Mouse (Mus musculus) liver, embryonic 16.5 days (tissue): Measurements from ENCODE around the gene Efcab12. TPM values are rescaled to one million over a fixed set of nuclear protein-coding genes. Genes with fewer than 3 reads are reported as not detected.

Experiments
- ATAC-seq: fragments of 200-750 bp; cut with Nextera tagmentation; 2 replicates; pipeline ENCODE4 v1.8.0; 2017; ENCODE audit warnings: low read depth, mild to moderate bottlenecking, moderate number of reproducible peaks, moderate library complexity
- H3K27ac ChIP-seq: fragments of 300-500 bp; sonication (generic); 2 replicates; pipeline ENCODE4 v1.5.1; 2014; ENCODE audit warnings: mild to moderate bottlenecking, low read length
- H3K27me3 ChIP-seq: fragments of 300-500 bp; sonication (generic); 2 replicates; pipeline ENCODE4 v1.6.1; 2014; ENCODE audit warnings: low read depth, low read length, mixed read lengths; ENCODE audit not compliant: control insufficient read depth, insufficient read depth
- H3K36me3 ChIP-seq: fragments of 300-500 bp; sonication (generic); 2 replicates; pipeline ENCODE4 v1.6.1; 2014; ENCODE audit warnings: mild to moderate bottlenecking; ENCODE audit not compliant: control insufficient read depth, insufficient read depth
- H3K4me1 ChIP-seq: fragments of 300-500 bp; sonication (generic); 2 replicates; pipeline ENCODE4 v1.6.1; 2014; ENCODE audit warnings: low read depth, low read length, mixed read lengths; ENCODE audit not compliant: control insufficient read depth
- H3K4me2 ChIP-seq: fragments of 300-500 bp; sonication (generic); 2 replicates; pipeline ENCODE4 v1.6.1; 2014; ENCODE audit warnings: low read depth, low read length, mixed read lengths
- H3K4me3 ChIP-seq: fragments of 300-500 bp; sonication (generic); 2 replicates; pipeline ENCODE4 v1.5.1; 2014; ENCODE audit warnings: low read depth, mild to moderate bottlenecking, low read length
- H3K9ac ChIP-seq: fragments of 300-500 bp; sonication (generic); 2 replicates; pipeline ENCODE4 v1.6.1; 2014; ENCODE audit warnings: low read depth, low read length
- H3K9me3 ChIP-seq: fragments of 300-500 bp; sonication (generic); replicated peaks from 2 replicates; pipeline ENCODE4 v1.6.1; 2016; ENCODE audit warnings: low read length; ENCODE audit not compliant: control insufficient read depth
- WGBS: fragments of 180-500 bp; shearing (Covaris S2); extraction: QIAGEN DNeasy Blood & Tissue Kit; methylation state at CpG from one replicate; pipeline ENCODE4 v1.1.7; 2014; ENCODE audit not compliant: insufficient replicate concordance; 5-methylcytosine and 5-hydroxymethylcytosine counted together
- polyA plus RNA-seq: library from polyadenylated mRNA; unstranded; fragments of >200 nt; fragmentation: Nextera tagmentation; extraction: Ambion mirVana; gene quantifications from 2 replicates; pipeline ENCODE4 v1.2.1, GENCODE M21; 2015

Gene Efcab12
- polyA plus RNA-seq, 1 experiment from 2014 or later = 0.08 TPM

- peak overlapping the region; percentile 73 for H3K4me2 ChIP-seq
- 2% methylated on average over 20 of the region's 20 CpGs for WGBS
- no peak; the same call in 1 of the 2 replicates for ATAC-seq
Observed at GRCm38 (mm10) chr6:115852446-115853090, 14.4 kb upstream of the Efcab12 start.

DNA sequence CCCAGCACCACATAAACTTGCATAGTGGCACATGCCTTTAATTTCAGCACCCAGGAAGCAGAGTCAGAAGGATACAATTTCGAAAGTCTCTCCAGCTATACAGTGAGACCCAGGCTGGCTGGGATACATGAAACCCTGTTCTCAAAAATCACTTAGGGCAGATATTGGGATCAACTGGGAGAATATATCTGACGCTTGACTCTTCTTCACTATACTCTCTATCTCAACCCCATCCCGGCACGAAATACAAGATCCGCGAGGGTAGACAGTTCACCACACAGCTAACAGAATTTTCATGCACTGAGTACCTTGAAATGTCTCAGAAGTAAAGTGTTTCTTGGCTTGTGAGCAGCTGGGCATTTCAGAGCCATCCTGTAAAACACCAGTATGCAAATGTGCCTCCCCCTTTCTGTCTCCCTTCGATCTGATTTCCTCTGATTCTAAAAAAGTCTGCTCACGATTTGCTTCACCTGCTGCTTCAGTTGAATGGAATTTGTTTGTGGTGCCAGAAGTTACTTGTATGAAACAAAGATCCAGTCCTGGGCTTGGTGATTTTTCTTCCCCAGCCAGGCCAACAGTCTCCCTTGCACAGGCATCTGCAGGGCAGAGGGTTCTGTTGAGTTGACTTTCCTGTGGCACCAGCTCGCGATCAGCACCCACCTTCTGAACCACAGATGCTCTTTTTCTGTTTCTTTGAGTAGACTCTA lies 10.5 kb upstream of the Efcab12 start:
- Histone ChIP-seq H3K27ac (no peak overlapping the region), H3K36me3 (peaks cover 15% of the 10 kb centered on the region)
- 89% methylated on average over 10 of the region's 10 CpGs for WGBS

More at GRCm38 (mm10) chr6:115852446-115853090, 14.4 kb upstream of the Efcab12 start:
- Histone ChIP-seq H3K4me3 (peak overlapping the region; percentile 80), H3K27ac (peak overlapping the region; percentile 95), H3K9me3 (no peaks in the 10 kb centered on the region), H3K27me3 (no peaks in the 10 kb centered on the region), H3K9ac (peak overlapping the region; percentile 79), H3K4me1 (peaks cover 22% of the 10 kb centered on the region), H3K36me3 (peaks cover 9% of the 10 kb centered on the region)

DNA sequence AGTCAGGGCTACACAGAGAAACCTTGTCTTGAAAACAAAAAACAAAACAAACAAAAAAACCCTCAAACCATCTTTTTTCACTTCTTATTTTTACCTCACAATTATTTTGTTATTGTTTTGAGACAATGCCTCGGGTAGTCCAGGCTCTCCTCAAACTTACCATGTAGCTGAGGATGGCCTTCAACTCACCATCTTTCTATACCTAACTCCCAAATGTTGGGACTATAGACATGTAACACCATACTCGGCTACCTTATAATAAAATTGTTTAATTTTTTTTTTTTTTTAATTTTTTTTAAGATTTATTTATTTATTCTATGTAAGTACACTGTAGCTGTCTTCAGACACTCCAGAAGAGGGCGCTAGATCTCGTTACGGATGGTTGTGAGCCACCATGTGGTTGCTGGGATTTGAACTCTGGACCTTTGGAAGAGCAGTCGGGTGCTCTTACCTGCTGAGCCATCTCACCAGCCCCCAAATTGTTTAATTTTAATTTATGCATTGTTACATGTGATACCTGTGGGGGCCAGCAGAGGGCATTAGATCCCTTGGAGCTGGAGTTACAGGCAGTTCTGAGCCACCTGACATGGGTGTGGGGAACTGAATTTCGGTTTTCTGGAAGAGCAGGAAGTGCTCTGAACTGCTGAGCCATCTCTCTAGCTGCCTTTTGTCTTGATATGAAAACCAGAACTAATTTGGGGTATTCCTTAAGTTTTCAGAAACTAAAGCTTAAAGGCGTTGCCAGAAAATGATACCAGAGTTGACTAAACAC lies 8.6 kb upstream of the Efcab12 start:
- Histone ChIP-seq H3K4me1 (peaks cover 9% of the 10 kb centered on the region), H3K9me3 (no peaks in the 10 kb centered on the region), H3K9ac (no peak overlapping the region), H3K27me3 (no peaks in the 10 kb centered on the region), H3K4me2 (no peak overlapping the region), H3K36me3 (peaks cover 18% of the 10 kb centered on the region), H3K4me3 (no peak overlapping the region), H3K27ac (no peak overlapping the region)
- peak; percentile 46 for ATAC-seq
- 26% methylated on average over 7 of the region's 8 CpGs for WGBS

More for the DNA sequence above, 10.5 kb upstream of the Efcab12 start:
- no peak for ATAC-seq
- H3K4me3 ChIP-seq = no peak overlapping the region
- H3K27me3 ChIP-seq = no peaks in the 10 kb centered on the region
- H3K9me3 ChIP-seq = no peaks in the 10 kb centered on the region
- peaks cover 19% of the 10 kb centered on the region for H3K4me1 ChIP-seq
- H3K4me2 ChIP-seq = no peak overlapping the region
- no peak overlapping the region for H3K9ac ChIP-seq

- H3K4me3 ChIP-seq = no peak overlapping the region
Observed at GRCm38 (mm10) chr6:115845006-115845405, 6.8 kb upstream of the Efcab12 start.

GRCm38 (mm10) chr6:115838745-115839144 lies 533 bp upstream of the Efcab12 start:
- no peak overlapping the region for H3K27ac ChIP-seq

More at GRCm38 (mm10) chr6:115845006-115845405, 6.8 kb upstream of the Efcab12 start:
- no peak for ATAC-seq
- peaks cover 3% of the 10 kb centered on the region for H3K4me1 ChIP-seq
- H3K36me3 ChIP-seq = peaks cover 18% of the 10 kb centered on the region
- no peak overlapping the region for H3K9ac ChIP-seq
- H3K9me3 ChIP-seq = no peaks in the 10 kb centered on the region
- H3K27me3 ChIP-seq = no peaks in the 10 kb centered on the region
- 80% methylated on average over 4 of the region's 4 CpGs for WGBS
- H3K27ac ChIP-seq = no peak overlapping the region
- no peak overlapping the region for H3K4me2 ChIP-seq

GRCm38 (mm10) chr6:115833861-115834260 lies 4.4 kb downstream of the Efcab12 start:
- Histone ChIP-seq H3K27me3 (no peaks in the 10 kb centered on the region), H3K27ac (no peak overlapping the region), H3K4me3 (no peak overlapping the region), H3K36me3 (no peaks in the 10 kb centered on the region; the same call in 1 of the 2 replicates), H3K4me1 (peaks cover 20% of the 10 kb centered on the region), H3K9ac (no peak overlapping the region), H3K4me2 (no peak overlapping the region), H3K9me3 (no peaks in the 10 kb centered on the region)
- no peak for ATAC-seq

More at GRCm38 (mm10) chr6:115838745-115839144, 533 bp upstream of the Efcab12 start:
- H3K9me3 ChIP-seq = no peaks in the 10 kb centered on the region
- ATAC-seq = no peak
- WGBS = 71% methylated on average over 5 of the region's 5 CpGs
- H3K4me3 ChIP-seq = peak overlapping the region; percentile 50
- 0 out of 2 replicates have a peak overlapping the region, but pooled peaks have one; percentile 3 for H3K9ac ChIP-seq
- no peaks in the 10 kb centered on the region for H3K27me3 ChIP-seq
- H3K4me2 ChIP-seq = peak overlapping the region; percentile 78
- H3K36me3 ChIP-seq = peaks cover 3% of the 10 kb centered on the region; the same call in 1 of the 2 replicates
- H3K4me1 ChIP-seq = peaks cover 11% of the 10 kb centered on the region; the same call in 1 of the 2 replicates

GRCm38 (mm10) chr6:115832152-115832850 lies 5.9 kb downstream of the Efcab12 start:
- H3K4me1 ChIP-seq = peaks cover 9% of the 10 kb centered on the region
- H3K4me2 ChIP-seq = no peak overlapping the region
- H3K36me3 ChIP-seq = no peaks in the 10 kb centered on the region; the same call in 1 of the 2 replicates
- H3K4me3 ChIP-seq = no peak overlapping the region
- 80% methylated on average over 2 of the region's 2 CpGs for WGBS
- no peaks in the 10 kb centered on the region for H3K27me3 ChIP-seq
- H3K9ac ChIP-seq = no peak overlapping the region
- H3K9me3 ChIP-seq = no peaks in the 10 kb centered on the region
- ATAC-seq = 0 out of 2 replicates have a peak, but pooled peaks have one; percentile 32
- H3K27ac ChIP-seq = no peak overlapping the region

GRCm38 (mm10) chr6:115830779-115831601 lies 7.2 kb downstream of the Efcab12 start:
- H3K9ac ChIP-seq = no peak overlapping the region
- peaks cover 9% of the 10 kb centered on the region for H3K4me1 ChIP-seq
- H3K27me3 ChIP-seq = no peaks in the 10 kb centered on the region
- ATAC-seq = peak; percentile 21; the same call in 1 of the 2 replicates
- H3K4me3 ChIP-seq = no peak overlapping the region
- no peak overlapping the region for H3K4me2 ChIP-seq
- H3K27ac ChIP-seq = no peak overlapping the region
- no peaks in the 10 kb centered on the region; the same call in 1 of the 2 replicates for H3K36me3 ChIP-seq
- H3K9me3 ChIP-seq = no peaks in the 10 kb centered on the region
- 65% methylated on average over 6 of the region's 6 CpGs for WGBS
